Mouse (Mus musculus) effector memory CD4-positive, alpha-beta T cell, adult 5 months (primary cell): ENCODE data around the gene Olfr1240. TPM values are rescaled to one million over a fixed set of nuclear protein-coding genes. Genes with fewer than 3 reads are reported as not detected.

Experiments used
- polyA plus RNA-seq: library from polyadenylated mRNA; unstranded; fragments of 100-300 nt; shearing (Covaris generic); gene quantifications from one replicate; pipeline ENCODE4 v1.2.1, GENCODE M21; 2017

The Olfr1240 gene
- not detected for polyA plus RNA-seq

DNA sequence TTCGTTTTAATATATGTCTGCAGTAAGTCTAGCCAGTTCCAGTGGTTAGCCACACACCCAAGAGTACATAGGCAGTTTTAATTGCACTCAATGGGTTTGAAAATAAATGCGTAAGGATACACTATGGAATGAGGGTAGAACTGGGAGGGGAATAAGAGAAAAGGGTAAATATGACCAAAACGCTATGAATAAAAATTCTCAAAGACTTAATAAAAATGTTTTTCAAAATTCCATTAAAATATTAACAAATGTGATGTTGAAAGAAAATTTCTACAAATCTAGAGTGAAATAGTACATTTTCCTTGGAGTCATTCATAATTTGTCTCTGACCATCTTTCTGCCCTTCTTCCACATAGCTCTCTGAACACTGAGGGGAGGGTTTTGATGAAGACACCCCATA is at the start of gene Olfr1240:
Gene Olfr1240, minus strand, starts transcription at position 101 of the 400 bp plus-strand sequence.

DNA sequence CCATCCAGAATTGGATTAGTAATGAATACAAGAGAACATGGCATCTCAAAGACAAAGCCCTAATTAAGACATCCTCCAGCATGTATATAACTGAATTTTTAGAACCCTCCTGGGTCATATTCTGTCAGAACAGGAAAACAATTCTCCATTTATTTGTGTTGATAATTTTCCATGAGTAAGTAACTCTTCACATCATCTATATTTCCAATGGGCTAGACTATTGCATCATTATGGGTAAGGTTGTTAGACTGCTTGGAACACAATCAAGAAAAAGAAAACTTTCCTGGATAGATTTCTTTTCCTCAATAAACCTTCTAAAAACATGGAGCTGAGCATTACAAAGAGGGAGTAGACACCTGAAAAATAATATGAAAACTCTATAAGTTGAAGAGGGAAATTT is 44.2 kb upstream of the Olfr1240 start, which contains the start of gene Olfr1241:
Gene Olfr1241, minus strand, starts transcription at position 101 of the 400 bp plus-strand sequence.

DNA sequence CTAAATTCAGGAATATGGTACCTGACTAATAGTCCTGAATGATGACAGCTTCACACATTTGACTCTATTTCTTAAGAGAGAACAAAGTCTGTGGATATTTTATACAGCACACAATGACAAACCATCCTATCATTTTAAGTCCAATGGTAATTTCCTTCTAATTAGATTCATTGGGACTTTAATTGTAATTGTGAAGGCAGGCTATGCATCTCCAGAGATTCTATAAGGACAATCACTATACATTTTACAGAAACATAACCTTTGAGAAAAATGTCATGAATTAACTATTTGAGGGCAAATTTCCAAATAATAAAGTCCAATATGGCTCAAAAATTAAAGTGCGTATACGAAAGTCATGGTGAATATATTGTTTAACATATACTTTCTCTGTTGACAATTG is 22.5 kb downstream of the Olfr1240 start, which contains the start of gene Olfr1239:
Gene Olfr1239, minus strand, starts transcription at position 101 of the 400 bp plus-strand sequence.

DNA sequence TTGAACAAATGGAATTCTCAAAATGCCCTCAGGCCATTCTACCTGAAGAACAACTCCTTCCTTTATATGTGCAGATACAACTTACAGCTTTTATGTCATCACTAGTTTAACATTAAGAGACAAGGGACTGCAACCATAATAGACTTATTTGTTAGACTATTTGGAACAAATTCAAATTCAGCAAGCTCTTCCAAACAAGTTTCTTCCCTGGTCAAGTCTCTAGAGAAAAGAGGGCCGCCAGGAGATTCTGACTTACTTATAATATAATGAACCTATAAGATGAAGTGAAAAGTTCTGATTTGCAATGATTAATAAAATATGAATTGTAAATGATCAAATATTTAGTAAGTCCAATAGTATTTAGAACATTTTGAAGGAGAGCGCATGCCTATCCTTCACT is 33.2 kb downstream of the Olfr1240 start, which contains the start of gene Olfr1238:
Gene Olfr1238, minus strand, starts transcription at position 101 of the 400 bp plus-strand sequence.

Other genes with a start within 250 kb of the Olfr1240 start
- not detected for gene Olfr1226, start 243.0 kb downstream of the Olfr1240 start, polyA plus RNA-seq
- gene Olfr1228, start 188.9 kb downstream of the Olfr1240 start, polyA plus RNA-seq = not detected
- 0.11 TPM for gene Olfr1229, start 155.0 kb downstream of the Olfr1240 start, polyA plus RNA-seq
- gene Olfr1230, start 145.7 kb downstream of the Olfr1240 start, polyA plus RNA-seq = not detected
- gene Olfr1231, start 135.9 kb downstream of the Olfr1240 start, polyA plus RNA-seq = not detected
- gene Olfr1232, start 113.3 kb downstream of the Olfr1240 start, polyA plus RNA-seq = not detected
- gene Olfr1233, start 100.6 kb downstream of the Olfr1240 start, polyA plus RNA-seq = not detected
- not detected for gene Olfr1234, start 78.1 kb downstream of the Olfr1240 start, polyA plus RNA-seq
- gene Olfr1238, start 33.3 kb downstream of the Olfr1240 start, polyA plus RNA-seq = 0.07 TPM
- gene Olfr1239, start 22.6 kb downstream of the Olfr1240 start, polyA plus RNA-seq = not detected
- not detected for gene Olfr1241, start 44.1 kb upstream of the Olfr1240 start, polyA plus RNA-seq
- not detected for gene Olfr1242, start 55.3 kb upstream of the Olfr1240 start, polyA plus RNA-seq
- gene Olfr1243, start 88.5 kb upstream of the Olfr1240 start, polyA plus RNA-seq = not detected
- gene Olfr1245, start 135.4 kb upstream of the Olfr1240 start, polyA plus RNA-seq = not detected
- not detected for gene Olfr1246, start 150.2 kb upstream of the Olfr1240 start, polyA plus RNA-seq
- gene Olfr1247, start 171.1 kb upstream of the Olfr1240 start, polyA plus RNA-seq = not detected
- gene Olfr1248, start 175.2 kb upstream of the Olfr1240 start, polyA plus RNA-seq = not detected
- not detected for gene Olfr1249, start 192.0 kb upstream of the Olfr1240 start, polyA plus RNA-seq
- not detected for gene Olfr1250, start 218.5 kb upstream of the Olfr1240 start, polyA plus RNA-seq
- not detected for gene Olfr1251, start 228.9 kb upstream of the Olfr1240 start, polyA plus RNA-seq